Mouse (Mus musculus): ENCODE data around the gene Triap1.
"Not testable (repeated sequence)": the region's sequence is repeated elsewhere in the genome, so short reads cannot be mapped to it uniquely, and the experiment has no call there.

The Triap1 gene

GRCm38 (mm10) chr5:115340577-115341313, at the start of gene Triap1, which contains the start of gene Gatc:
TSS of gene Triap1 (plus strand) at chr5:115341225.
TSS of gene Gatc (minus strand) at chr5:115341178.
- DNase-seq (ENCODE audit: low spot score): peak; percentile 95

GRCm38 (mm10) chr5:115294173-115294572, 46.9 kb upstream of the Triap1 start:
- no peak for DNase-seq (ENCODE audit: low spot score)

- DNase-seq (ENCODE audit: low spot score): no peak
These were observed 44.7 kb upstream of the Triap1 start for GRCm38 (mm10) chr5:115296347-115296746.

GRCm38 (mm10) chr5:115300035-115300744, 40.8 kb upstream of the Triap1 start:
- DNase-seq (ENCODE audit: low spot score): peak; percentile 72

- DNase-seq (ENCODE audit: low spot score): peak; percentile 100
These were observed 40.0 kb upstream of the Triap1 start, which contains the start of gene Dynll1 for GRCm38 (mm10) chr5:115300792-115301614. TSS of gene Dynll1 (minus strand) at chr5:115300999.

GRCm38 (mm10) chr5:115301615-115302014, 39.4 kb upstream of the Triap1 start:
- no peak for DNase-seq (ENCODE audit: low spot score)

- DNase-seq (ENCODE audit: low spot score): not testable (repeated sequence)
These were observed 38.8 kb upstream of the Triap1 start for GRCm38 (mm10) chr5:115302190-115302589.

GRCm38 (mm10) chr5:115312354-115312753, 28.7 kb upstream of the Triap1 start:
- no peak for DNase-seq (ENCODE audit: low spot score)

- no peak for DNase-seq (ENCODE audit: low spot score)
These were observed 28.0 kb upstream of the Triap1 start for GRCm38 (mm10) chr5:115312816-115313667.

- no peak for DNase-seq (ENCODE audit: low spot score)
These were observed 27.4 kb upstream of the Triap1 start for GRCm38 (mm10) chr5:115313668-115313943.

GRCm38 (mm10) chr5:115316968-115317644, 23.9 kb upstream of the Triap1 start:
- DNase-seq (ENCODE audit: low spot score): no peak

- no peak for DNase-seq (ENCODE audit: low spot score)
These were observed 23.2 kb upstream of the Triap1 start for GRCm38 (mm10) chr5:115317645-115318328.

- peak; percentile 74 for DNase-seq (ENCODE audit: low spot score)
These were observed 21.8 kb upstream of the Triap1 start for GRCm38 (mm10) chr5:115319004-115319940.

GRCm38 (mm10) chr5:115326256-115326831, 14.7 kb upstream of the Triap1 start:
- no peak for DNase-seq (ENCODE audit: low spot score)

- DNase-seq (ENCODE audit: low spot score): peak; percentile 98
These were observed 14.0 kb upstream of the Triap1 start, which contains the start of gene Srsf9 for GRCm38 (mm10) chr5:115326875-115327609. TSS of gene Srsf9 (plus strand) at chr5:115327177.

- DNase-seq (ENCODE audit: low spot score): peak; percentile 75
These were observed 13.1 kb upstream of the Triap1 start for GRCm38 (mm10) chr5:115327610-115328548.

GRCm38 (mm10) chr5:115330955-115331354, 10.1 kb upstream of the Triap1 start:
- DNase-seq (ENCODE audit: low spot score): no peak
